Mouse (Mus musculus) midbrain, embryonic 14.5 days (tissue): ENCODE measurements around the gene H2al2a. TPM values are rescaled to one million over a fixed set of nuclear protein-coding genes. Genes with fewer than 3 reads are reported as not detected.
"Not testable (repeated sequence)": the region's sequence is repeated elsewhere in the genome, so short reads cannot be mapped to it uniquely, and the experiment has no call there.

Experiments used
- ATAC-seq: fragments of 200-750 bp; cut with Nextera tagmentation; 2 replicates; pipeline ENCODE4 v1.8.0; 2017; ENCODE audit warnings: moderate number of reproducible peaks, moderate library complexity; ENCODE audit not compliant: low FRiP score, low TSS enrichment
- DNase-seq: peaks from one replicate; pipeline ENCODE4 v3.0.0-alpha.2; 2015
- H3K27ac ChIP-seq: fragments of 300-500 bp; sonication (generic); replicated peaks from 2 replicates; pipeline ENCODE4 v1.5.1; 2014; ENCODE audit warnings: mild to moderate bottlenecking, low read depth, low read length, moderate library complexity
- H3K27me3 ChIP-seq: fragments of 300-500 bp; sonication (generic); 2 replicates; pipeline ENCODE4 v1.6.1; 2014; ENCODE audit warnings: low read length, control low read depth, mixed read lengths; ENCODE audit not compliant: control insufficient read depth, insufficient read depth
- H3K36me3 ChIP-seq: fragments of 300-500 bp; sonication (generic); 2 replicates; pipeline ENCODE4 v1.6.1; 2014; ENCODE audit warnings: low read length, control low read depth; ENCODE audit not compliant: control insufficient read depth, insufficient read depth
- H3K4me1 ChIP-seq: fragments of 300-500 bp; sonication (generic); 2 replicates; pipeline ENCODE4 v1.6.1; 2014; ENCODE audit warnings: mild to moderate bottlenecking, antibody characterized with exemption, low read length, control low read depth; ENCODE audit not compliant: control insufficient read depth, insufficient read depth
- H3K4me2 ChIP-seq: fragments of 300-500 bp; sonication (generic); 2 replicates; pipeline ENCODE4 v1.6.1; 2014; ENCODE audit warnings: mild to moderate bottlenecking, low read length, moderate library complexity
- H3K4me3 ChIP-seq: fragments of 300-500 bp; sonication (generic); replicated peaks from 2 replicates; pipeline ENCODE4 v1.5.1; 2014; ENCODE audit warnings: low read depth, low read length
- H3K9ac ChIP-seq: fragments of 300-500 bp; sonication (generic); replicated peaks from 2 replicates; pipeline ENCODE4 v1.6.1; 2014; ENCODE audit warnings: mild to moderate bottlenecking, low read length, moderate library complexity
- H3K9me3 ChIP-seq: fragments of 300-500 bp; sonication (generic); 2 replicates; pipeline ENCODE4 v1.6.1; 2016; ENCODE audit warnings: low read length, control low read depth, mixed read lengths; ENCODE audit not compliant: control insufficient read depth
- WGBS: fragments of 180-500 bp; shearing (Covaris S2); extraction: QIAGEN DNeasy Blood & Tissue Kit; methylation state at CpG from one replicate; pipeline ENCODE4 v1.1.7; 2014; 5-methylcytosine and 5-hydroxymethylcytosine counted together
- polyA plus RNA-seq: library from polyadenylated mRNA; unstranded; fragments of >200 nt; fragmentation: Nextera tagmentation; extraction: Ambion mirVana; gene quantifications from 2 replicates; pipeline ENCODE4 v1.2.1, GENCODE M21; 2014

The H2al2a gene
- polyA plus RNA-seq, 1 experiment from 2014 or later, result not detected

GRCm38 (mm10) chr2:17989562-17989961, 7.2 kb downstream of the H2al2a start:
- ATAC-seq, result no peak
- H3K27ac ChIP-seq, result no peak overlapping the region
- H3K36me3 ChIP-seq, result no peaks in the 10 kb centered on the region
- no peaks in the 10 kb centered on the region for H3K4me1 ChIP-seq
- DNase-seq, result no peak
- peaks cover 3% of the 10 kb centered on the region; the same call in 1 of the 2 replicates for H3K9me3 ChIP-seq
- no peak overlapping the region for H3K4me3 ChIP-seq
- H3K9ac ChIP-seq, result no peak overlapping the region
- H3K27me3 ChIP-seq, result no peaks in the 10 kb centered on the region
- H3K4me2 ChIP-seq, result no peak overlapping the region

GRCm38 (mm10) chr2:17989115-17989514, 7.6 kb downstream of the H2al2a start:
- no peak overlapping the region for H3K4me3 ChIP-seq
- DNase-seq (no peak), ATAC-seq (no peak)
- no peaks in the 10 kb centered on the region for H3K4me1 ChIP-seq
- WGBS, result 53% methylated on average over 3 of the region's 3 CpGs
- H3K9ac ChIP-seq, result no peak overlapping the region
- H3K27me3 ChIP-seq, result no peaks in the 10 kb centered on the region
- H3K4me2 ChIP-seq, result no peak overlapping the region
- peaks cover 3% of the 10 kb centered on the region; the same call in 1 of the 2 replicates for H3K9me3 ChIP-seq
- H3K36me3 ChIP-seq, result no peaks in the 10 kb centered on the region
- no peak overlapping the region for H3K27ac ChIP-seq

GRCm38 (mm10) chr2:17986694-17987093, 10.1 kb downstream of the H2al2a start:
- H3K27me3 ChIP-seq, result no peaks in the 10 kb centered on the region
- H3K27ac ChIP-seq, result no peak overlapping the region
- no peaks in the 10 kb centered on the region for H3K36me3 ChIP-seq
- H3K9me3 ChIP-seq, result peaks cover 3% of the 10 kb centered on the region; the same call in 1 of the 2 replicates
- H3K4me1 ChIP-seq, result no peaks in the 10 kb centered on the region
- H3K4me2 ChIP-seq, result no peak overlapping the region
- H3K4me3 ChIP-seq, result no peak overlapping the region
- WGBS, result 92% methylated on average over 3 of the region's 3 CpGs
- DNase-seq, result no peak
- ATAC-seq, result no peak
- H3K9ac ChIP-seq, result no peak overlapping the region

- H3K4me3 ChIP-seq, result no peak overlapping the region
- DNase-seq, result no peak
- WGBS, result 94% methylated on average over 3 of the region's 3 CpGs
- H3K4me2 ChIP-seq, result no peak overlapping the region
- no peak for ATAC-seq
- H3K9me3 ChIP-seq, result no peaks in the 10 kb centered on the region
- H3K9ac ChIP-seq, result no peak overlapping the region
- H3K27me3 ChIP-seq, result no peaks in the 10 kb centered on the region
- H3K27ac ChIP-seq, result no peak overlapping the region
- H3K4me1 ChIP-seq, result no peaks in the 10 kb centered on the region
- no peaks in the 10 kb centered on the region for H3K36me3 ChIP-seq
Observed at GRCm38 (mm10) chr2:17984774-17985173, 12.0 kb downstream of the H2al2a start.

GRCm38 (mm10) chr2:17982747-17983146, 14.0 kb downstream of the H2al2a start:
- Histone ChIP-seq H3K27ac (no peak overlapping the region), H3K36me3 (no peaks in the 10 kb centered on the region), H3K4me2 (no peak overlapping the region), H3K4me3 (no peak overlapping the region), H3K9me3 (no peaks in the 10 kb centered on the region), H3K4me1 (no peaks in the 10 kb centered on the region), H3K27me3 (no peaks in the 10 kb centered on the region), H3K9ac (no peak overlapping the region)
- DNase-seq (no peak), ATAC-seq (no peak)
- 88% methylated on average over 1 of the region's 1 CpGs for WGBS

- 92% methylated on average over 6 of the region's 6 CpGs for WGBS
- Histone ChIP-seq H3K27me3 (no peaks in the 10 kb centered on the region), H3K36me3 (no peaks in the 10 kb centered on the region), H3K9ac (no peak overlapping the region), H3K27ac (no peak overlapping the region), H3K9me3 (no peaks in the 10 kb centered on the region), H3K4me2 (no peak overlapping the region), H3K4me3 (no peak overlapping the region), H3K4me1 (no peaks in the 10 kb centered on the region)
- no peak for ATAC-seq
- DNase-seq, result no peak
Observed at GRCm38 (mm10) chr2:17978706-17979105, 18.1 kb downstream of the H2al2a start.

- H3K9me3 ChIP-seq, ATAC-seq, H3K4me1 ChIP-seq, H3K27ac ChIP-seq, H3K4me3 ChIP-seq, DNase-seq, H3K4me2 ChIP-seq, H3K9ac ChIP-seq, H3K27me3 ChIP-seq, H3K36me3 ChIP-seq: not testable (repeated sequence)
- 96% methylated on average over 7 of the region's 7 CpGs for WGBS
Observed at GRCm38 (mm10) chr2:17978251-17978650, 18.5 kb downstream of the H2al2a start.

- H3K9me3 ChIP-seq, H3K4me1 ChIP-seq, ATAC-seq, H3K27me3 ChIP-seq, DNase-seq, H3K9ac ChIP-seq, H3K4me2 ChIP-seq, H3K36me3 ChIP-seq, H3K4me3 ChIP-seq, H3K27ac ChIP-seq: not testable (repeated sequence)
Observed at GRCm38 (mm10) chr2:17977645-17978044, 19.1 kb downstream of the H2al2a start.

GRCm38 (mm10) chr2:17975601-17976327, 21.0 kb downstream of the H2al2a start:
- Histone ChIP-seq H3K27me3 (no peaks in the 10 kb centered on the region), H3K27ac (no peak overlapping the region), H3K9me3 (no peaks in the 10 kb centered on the region), H3K4me2 (no peak overlapping the region), H3K36me3 (no peaks in the 10 kb centered on the region), H3K4me1 (no peaks in the 10 kb centered on the region), H3K9ac (no peak overlapping the region), H3K4me3 (no peak overlapping the region)
- WGBS, result 80% methylated on average over 4 of the region's 4 CpGs
- no peak for ATAC-seq
- no peak for DNase-seq
